Mouse (Mus musculus) adrenal gland (tissue): ENCODE measurements around the gene Spin4.

Experiments
- intact Hi-C: fragments of 180-260 bp; cut with DNase I; formaldehyde crosslinking; loops from one replicate; pipeline ENCODE4 v1.15.1; 2025
- long read RNA-seq, 2 experiments: library from polyadenylated mRNA; unstranded; transcript quantifications; one replicate each; pipeline ENCODE4 v2.0.0; 2020; ENCODE audit warnings: borderline replicate concordance in 1 of 2; ENCODE audit not compliant: insufficient replicate concordance in 1 of 2

The Spin4 gene
- long read RNA-seq, experiment 1, result 0 reads
- long read RNA-seq, experiment 2, full-length matches to known transcripts, result 1 of 1 reads
- long read RNA-seq, experiment 2, partial matches to known transcripts, result 0 of 1 reads
- long read RNA-seq, experiment 2, other reads (novel, unspliced or antisense), result 0 of 1 reads

DNA sequence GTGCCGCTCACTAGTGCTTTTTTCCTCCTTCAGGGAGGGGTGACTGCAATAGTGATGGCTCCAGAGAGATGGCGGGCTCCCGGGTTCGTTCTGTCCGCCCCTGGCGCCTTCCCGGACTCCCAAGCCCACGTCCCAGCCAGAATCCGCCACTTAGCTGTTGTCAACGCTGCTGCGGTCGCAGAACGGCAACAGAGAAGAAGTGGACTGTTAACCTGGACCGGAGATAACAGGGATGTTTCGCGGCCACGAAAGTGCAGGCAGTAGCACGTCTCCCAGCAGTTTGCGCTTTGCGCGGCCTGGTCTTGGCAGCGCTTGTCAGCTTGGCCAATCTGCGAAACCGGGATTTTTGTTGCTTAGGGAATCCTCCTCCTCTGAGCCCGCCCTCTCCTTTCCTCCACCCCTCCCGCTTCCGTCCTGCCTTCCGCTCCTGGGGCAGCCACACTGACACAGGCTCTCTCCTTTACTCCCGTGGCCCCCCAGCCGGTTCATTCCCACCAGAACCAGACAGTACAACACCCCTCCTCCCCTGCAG, at the start of gene Spin4:
Spin4 (minus strand) TSS at position 322 of the 532 bp plus-strand sequence.
- intact Hi-C loops, result loop anchor here (5.0 kb wide), 1 partner anchor 151 kb away; no protein-coding TSS in a partner anchor

DNA sequence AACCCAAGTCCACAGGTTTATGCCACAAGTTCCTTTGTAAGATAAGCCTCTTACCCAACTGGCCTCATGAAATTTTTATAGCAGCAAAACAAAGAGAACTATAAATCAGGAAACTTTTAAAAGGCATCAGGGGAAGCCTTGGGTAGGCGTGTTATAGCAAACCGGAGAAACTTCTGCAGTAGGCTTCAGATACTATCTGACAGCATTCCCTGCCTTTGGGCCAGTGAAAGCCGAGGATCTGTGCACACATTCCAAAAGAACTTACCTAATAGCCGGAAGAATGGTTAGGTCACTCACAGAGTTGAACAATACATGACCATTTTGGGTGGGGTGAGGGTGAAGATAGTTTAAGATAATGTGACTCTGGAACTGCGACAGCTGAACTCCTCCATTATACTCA, 1.4 kb upstream of the Spin4 start:
- intact Hi-C loops, result loop anchor here (5.0 kb wide), 1 partner anchor 149 kb away; no protein-coding TSS in a partner anchor

- intact Hi-C loops, result loop anchor here (5.0 kb wide), 1 partner anchor 151 kb away; no protein-coding TSS in a partner anchor
Measured at GRCm38 (mm10) chrX:95025779-95026360, 612 bp downstream of the Spin4 start.

DNA sequence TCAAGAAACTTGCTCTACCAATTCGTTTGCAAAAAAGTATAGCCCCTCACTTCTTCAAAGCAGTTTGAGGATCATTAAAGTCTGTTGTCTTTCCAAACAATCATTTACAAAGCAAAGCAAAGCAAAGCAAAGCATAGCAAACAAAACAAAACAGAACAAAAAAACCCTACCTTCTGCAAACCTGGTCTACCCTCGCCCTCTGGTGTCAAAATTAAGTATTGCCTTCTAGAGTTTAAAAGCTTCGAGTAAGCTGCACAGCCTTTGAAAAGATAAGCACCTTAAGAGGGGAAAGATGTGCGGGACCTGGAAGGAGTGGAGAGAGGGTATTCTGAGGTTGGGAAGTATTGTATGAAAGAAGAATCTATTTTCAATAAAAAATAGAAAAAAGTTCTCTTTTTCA, 14.4 kb downstream of the Spin4 start:
- intact Hi-C loops, result loop anchor here (2.0 kb wide), 1 partner anchor 147 kb away; no protein-coding TSS in a partner anchor

GRCm38 (mm10) chrX:94998845-94999244, 27.6 kb downstream of the Spin4 start:
- intact Hi-C loops, result no loop called here

- intact Hi-C loops, result no loop called here
Measured at GRCm38 (mm10) chrX:94994113-94994512, 32.4 kb downstream of the Spin4 start.

DNA sequence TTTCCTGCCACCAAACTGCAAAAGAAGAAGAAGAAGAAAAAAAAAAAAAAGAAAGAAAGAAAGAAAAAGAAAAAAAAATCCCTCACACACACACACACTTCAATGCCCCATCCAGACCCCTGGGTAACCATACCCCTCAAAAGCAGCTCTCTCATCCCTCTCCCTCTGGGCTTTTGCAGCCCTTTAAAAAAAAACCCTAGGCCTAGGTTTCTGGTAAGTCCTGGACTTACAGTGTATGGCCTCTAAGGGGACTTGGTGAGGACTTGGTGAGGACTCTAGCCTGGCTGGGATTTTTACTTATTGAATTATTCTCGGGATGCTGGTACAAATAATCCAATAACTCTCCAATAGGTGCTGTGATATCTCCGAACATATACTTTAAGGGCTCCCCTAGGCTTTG, 35.6 kb downstream of the Spin4 start:
- intact Hi-C loops, result no loop called here

- intact Hi-C loops, result no loop called here
Measured at GRCm38 (mm10) chrX:94990080-94990825, 36.2 kb downstream of the Spin4 start.
